Mouse (Mus musculus) MEL-GATA-1-ER (cell line): ENCODE results near the gene Fcgr3.
"Not testable (repeated sequence)": the region's sequence is repeated elsewhere in the genome, so short reads cannot be mapped to it uniquely, and the experiment has no call there.

ENCODE experiments used
- DNase-seq: peaks from one replicate; pipeline ENCODE4 v3.0.0-alpha.2; 2012; ENCODE audit warnings: low read depth; ENCODE audit errors: extremely low read depth

Fcgr3 gene

DNA sequence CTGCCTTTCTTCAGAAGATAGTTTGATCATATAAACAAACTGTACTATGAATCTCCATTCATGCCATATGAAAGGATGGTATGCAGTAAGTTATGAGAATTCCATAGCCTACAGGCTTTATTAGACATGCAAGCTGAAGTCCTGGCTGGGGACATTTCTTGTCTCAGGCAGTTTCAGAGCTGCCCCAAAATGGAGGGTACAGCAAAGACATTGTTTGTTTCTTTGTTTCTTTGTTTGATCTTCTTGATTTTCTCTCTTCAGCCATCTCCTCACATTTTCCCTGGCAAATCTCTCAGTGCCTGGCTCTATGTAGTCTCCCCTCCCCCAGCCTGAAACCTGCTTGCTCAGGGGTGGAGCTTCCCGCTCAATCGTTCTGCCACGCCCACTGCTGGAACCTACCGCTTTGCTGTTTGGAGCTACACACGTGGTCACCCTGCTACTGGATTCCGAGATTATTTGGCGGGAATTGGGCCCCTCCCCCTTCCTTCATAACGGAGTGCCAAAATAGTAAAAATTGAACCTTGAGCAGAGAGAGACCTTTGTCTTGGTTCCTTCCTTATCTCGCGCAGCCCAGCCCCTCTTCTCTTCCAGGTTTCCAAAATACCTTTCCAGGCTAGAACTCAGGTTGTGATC is 23.6 kb upstream of the Fcgr3 start:
- peak; percentile 39 for DNase-seq

DNA sequence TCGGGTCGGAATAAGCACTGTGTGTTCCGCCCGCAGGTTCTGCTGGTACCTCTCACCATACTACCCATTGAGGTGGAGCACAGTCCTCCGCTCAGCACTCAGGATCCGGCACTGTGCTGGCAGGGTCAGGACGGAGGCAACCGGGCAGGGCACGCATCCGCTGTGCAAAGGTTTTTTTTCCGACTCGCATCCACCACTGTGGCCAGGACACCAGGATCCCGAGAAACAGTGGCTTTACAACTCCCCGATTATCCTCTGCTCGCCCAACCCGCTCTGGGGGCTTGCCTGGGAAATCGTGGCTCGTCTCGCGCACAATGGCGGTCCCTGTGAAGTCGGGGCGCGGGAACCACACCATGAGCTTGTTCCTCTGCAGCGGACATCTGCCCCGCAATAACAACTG is 21.0 kb upstream of the Fcgr3 start:
- DNase-seq: no peak

DNA sequence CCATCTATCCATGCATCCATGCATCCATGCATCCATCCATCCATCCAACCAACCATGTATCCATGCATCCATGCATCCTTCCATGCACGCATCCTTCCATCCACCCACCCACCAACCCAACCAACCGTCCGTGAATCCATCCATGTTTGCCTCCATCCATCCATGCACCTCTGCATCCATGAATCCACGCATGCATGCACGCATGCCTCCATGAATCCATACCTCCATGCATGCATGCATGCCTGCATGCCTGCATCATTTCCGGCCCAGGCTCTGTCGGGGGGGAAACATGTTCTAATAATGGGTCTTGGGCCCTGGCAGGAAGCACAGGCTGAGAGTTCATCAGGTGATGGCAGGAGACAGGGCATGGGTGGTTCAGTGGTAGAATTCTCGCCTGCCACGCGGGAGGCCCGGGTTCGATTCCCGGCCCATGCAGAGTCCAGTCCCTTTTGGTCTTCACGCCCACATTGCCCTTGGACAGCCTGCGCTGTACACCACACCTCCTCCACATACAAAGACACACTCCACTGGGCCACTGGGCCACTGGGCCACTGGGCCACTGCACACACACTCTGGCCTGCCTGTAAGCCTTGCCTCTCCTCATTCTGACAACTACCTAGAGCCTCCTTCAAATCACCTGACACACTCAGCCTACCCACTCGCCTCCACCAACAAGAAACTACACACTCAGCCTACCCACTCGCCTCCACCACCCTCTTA is 16.9 kb upstream of the Fcgr3 start:
- not testable (repeated sequence) for DNase-seq

DNA sequence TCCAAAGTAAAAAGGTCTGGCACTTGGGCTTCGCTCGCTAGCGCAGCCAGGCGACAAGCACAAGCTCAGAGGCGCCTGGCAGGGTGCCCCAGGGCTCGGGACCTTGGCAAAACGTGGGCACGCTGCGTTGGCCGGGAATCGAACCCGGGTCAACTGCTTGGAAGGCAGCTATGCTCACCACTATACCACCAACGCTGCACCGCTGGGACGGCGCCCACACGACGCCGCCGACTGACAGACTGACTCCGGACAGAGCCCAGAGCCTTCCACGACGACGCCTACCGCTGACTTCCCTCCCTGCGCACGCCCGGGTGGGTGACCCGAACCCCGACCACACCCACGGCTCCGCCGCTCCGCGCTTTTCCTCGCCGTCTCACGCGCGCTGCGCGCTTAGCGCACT is 15.1 kb upstream of the Fcgr3 start:
- DNase-seq: not testable (repeated sequence)

DNA sequence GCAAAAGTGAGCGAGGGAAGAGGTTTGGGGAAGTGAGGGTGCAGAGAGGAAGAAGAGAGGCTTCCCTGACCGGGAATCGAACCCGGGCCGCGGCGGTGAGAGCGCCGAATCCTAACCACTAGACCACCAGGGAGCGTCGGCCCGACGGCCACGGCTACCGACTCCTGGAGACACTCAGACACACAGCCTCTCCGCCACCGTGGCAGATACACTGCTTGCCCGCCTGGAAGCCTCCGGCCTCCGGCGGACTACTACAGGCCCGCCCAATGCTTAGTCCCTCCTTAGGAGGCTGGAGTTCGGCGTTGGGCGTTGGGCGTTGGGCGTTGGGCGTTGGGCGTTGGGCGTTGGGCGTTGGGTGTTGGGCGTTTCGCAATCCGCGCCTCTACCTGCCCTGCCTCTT is 14.6 kb upstream of the Fcgr3 start:
- DNase-seq: not testable (repeated sequence)

DNA sequence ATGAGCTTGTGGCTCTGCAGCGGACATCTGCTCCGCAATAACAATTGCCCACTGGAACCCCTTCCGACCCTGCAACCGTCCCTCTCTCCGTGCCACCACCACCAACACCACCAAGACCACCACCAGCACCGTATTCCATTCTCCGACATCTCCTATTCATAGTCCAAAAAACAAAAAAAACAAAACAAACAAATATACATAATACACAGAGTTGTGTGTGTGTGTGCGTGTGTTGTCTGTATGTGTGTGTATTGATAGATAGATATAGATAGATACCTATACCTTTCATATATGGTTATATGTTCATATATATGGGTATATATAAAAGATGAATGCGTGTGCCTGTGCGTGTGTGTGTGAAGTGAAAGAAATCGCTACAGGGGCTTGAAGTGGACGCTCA is 13.7 kb upstream of the Fcgr3 start:
- DNase-seq: not testable (repeated sequence)

DNA sequence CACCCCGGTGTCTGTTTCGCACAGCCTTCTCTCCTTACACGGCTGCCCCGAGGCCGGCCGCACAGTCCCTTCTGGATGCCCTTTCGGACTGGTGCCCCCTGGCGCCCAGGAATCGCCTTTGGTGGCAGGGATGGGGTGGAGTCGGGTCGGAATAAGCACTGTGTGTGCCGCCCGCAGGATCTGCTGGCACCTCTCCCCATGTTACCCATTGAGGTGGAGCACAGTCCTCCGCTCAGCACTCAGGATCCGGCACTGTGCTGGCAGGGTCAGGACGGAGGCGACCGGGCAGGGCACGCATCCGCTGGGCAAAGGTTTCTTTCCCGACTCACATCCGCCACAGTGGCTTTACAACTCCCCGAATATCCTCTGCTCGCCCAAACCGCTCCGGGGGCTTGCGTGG is 13.2 kb upstream of the Fcgr3 start:
- DNase-seq: not testable (repeated sequence)

DNA sequence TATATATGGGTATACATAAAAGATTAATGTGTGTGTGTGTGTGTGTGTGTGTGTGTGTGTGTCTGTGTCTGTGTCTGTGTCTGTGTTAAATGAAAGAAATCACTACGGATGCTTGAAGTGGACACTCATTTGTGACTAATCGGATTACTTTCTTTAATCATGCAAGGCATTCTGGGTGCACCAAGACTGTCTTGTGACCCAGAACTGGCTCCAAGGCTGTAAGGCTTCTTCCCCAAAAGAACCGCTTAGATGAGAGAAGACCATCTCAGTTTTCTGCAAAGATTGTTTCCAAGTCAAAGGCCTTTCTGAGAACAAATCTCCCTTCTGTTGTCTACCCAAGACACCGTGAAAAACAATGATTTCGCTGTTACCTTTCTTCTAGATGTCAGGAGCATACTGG is 12.5 kb upstream of the Fcgr3 start:
- DNase-seq: not testable (repeated sequence)

DNA sequence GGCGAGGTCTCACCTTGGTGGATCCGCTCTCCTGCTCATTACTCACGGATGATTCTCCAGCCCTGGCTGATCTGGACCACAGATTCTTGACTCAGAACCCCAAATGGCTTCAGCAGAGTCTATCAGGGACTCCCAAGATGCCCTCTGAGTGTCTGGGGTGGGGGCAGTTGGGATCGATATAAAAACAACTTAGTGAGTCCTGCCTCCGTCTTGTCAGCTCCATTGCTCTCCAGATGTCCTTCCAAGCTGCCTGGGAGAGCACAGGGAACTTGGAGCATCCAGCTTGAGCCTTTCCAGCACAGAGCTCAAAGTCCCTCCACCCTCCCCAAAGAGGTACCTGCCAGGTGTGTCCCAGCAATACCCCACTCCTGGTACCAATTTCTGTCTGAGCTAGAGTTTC is 11.4 kb upstream of the Fcgr3 start:
- DNase-seq: not testable (repeated sequence)

DNA sequence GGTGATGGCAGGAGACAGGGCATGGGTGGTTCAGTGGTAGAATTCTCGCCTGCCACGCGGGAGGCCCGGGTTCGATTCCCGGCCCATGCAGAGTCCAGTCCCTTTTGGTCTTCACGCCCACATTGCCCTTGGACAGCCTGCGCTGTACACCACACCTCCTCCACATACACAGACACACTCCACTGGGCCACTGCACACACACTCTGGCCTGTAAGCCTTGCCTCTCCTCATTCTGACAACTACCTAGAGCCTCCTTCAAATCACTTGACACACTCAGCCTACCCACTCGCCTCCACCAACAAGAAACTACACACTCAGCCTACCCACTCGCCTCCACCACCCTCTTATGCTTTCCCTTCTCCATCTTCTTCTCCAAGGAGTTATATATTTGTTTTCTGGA is 9.5 kb upstream of the Fcgr3 start:
- DNase-seq: peak; percentile 88

DNA sequence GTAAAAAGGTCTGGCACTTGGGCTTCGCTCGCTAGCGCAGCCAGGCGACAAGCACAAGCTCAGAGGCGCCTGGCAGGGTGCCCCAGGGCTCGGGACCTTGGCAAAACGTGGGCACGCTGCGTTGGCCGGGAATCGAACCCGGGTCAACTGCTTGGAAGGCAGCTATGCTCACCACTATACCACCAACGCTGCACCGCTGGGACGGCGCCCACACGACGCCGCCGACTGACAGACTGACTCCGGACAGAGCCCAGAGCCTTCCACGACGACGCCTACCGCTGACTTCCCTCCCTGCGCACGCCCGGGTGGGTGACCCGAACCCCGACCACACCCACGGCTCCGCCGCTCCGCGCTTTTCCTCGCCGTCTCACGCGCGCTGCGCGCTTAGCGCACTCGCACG is 7.5 kb upstream of the Fcgr3 start:
- DNase-seq: not testable (repeated sequence)

DNA sequence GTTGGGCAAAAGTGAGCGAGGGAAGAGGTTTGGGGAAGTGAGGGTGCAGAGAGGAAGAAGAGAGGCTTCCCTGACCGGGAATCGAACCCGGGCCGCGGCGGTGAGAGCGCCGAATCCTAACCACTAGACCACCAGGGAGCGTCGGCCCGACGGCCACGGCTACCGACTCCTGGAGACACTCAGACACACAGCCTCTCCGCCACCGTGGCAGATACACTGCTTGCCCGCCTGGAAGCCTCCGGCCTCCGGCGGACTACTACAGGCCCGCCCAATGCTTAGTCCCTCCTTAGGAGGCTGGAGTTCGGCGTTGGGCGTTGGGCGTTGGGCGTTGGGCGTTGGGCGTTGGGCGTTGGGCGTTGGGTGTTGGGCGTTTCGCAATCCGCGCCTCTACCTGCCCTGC is 7.0 kb upstream of the Fcgr3 start:
- not testable (repeated sequence) for DNase-seq

DNA sequence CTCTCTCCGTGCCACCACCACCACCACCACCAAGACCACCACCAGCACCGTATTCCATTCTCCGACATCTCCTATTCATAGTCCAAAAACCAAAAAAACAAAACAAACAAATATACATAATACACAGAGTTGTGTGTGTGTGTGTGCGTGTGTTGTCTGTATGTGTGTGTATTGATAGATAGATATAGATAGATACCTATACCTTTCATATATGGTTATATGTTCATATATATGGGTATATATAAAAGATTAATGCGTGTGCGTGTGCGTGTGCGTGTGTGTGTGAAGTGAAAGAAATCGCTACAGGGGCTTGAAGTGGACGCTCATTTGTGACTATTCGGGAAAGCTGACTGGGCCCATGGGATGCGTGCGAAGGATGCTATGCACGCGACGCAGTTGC is 6.1 kb upstream of the Fcgr3 start:
- not testable (repeated sequence) for DNase-seq

DNA sequence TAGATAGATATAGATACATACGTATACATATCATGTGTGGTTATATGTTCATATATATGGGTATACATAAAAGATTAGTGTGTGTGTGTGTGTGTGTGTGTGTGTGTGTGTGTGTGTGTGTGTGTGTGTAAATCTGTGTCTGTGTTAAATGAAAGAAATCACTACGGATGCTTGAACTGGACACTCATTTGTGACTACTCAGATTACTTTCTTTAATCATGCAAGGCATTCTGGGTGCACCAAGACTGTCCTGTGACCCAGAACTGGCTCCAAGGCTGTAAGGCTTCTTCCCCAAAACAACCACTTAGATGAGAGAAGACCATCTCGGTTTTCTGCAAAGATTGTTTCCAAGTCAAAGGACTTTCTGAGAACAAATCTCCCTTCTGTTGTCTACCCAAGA is 4.8 kb upstream of the Fcgr3 start:
- DNase-seq: not testable (repeated sequence)

DNA sequence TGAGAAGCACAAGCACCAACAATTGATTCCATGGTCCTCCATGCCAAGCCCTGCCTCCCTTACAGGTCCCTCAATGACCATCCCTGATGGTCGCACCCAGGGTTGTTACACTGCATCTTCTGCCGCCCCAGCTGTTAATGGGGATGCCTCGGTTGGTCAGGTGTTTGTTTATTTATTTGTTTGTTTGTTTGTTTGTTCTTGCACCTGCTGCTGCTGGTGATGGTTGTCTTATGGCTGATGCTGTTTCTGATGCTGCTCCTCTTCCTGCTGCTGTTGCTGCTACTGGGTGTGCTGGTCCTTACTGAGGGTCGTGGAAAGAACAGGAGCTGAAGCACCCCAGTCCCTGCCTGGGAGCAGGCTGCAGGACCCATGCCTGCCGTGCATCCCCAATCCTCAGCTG is 3.2 kb upstream of the Fcgr3 start:
- not testable (repeated sequence) for DNase-seq

DNA sequence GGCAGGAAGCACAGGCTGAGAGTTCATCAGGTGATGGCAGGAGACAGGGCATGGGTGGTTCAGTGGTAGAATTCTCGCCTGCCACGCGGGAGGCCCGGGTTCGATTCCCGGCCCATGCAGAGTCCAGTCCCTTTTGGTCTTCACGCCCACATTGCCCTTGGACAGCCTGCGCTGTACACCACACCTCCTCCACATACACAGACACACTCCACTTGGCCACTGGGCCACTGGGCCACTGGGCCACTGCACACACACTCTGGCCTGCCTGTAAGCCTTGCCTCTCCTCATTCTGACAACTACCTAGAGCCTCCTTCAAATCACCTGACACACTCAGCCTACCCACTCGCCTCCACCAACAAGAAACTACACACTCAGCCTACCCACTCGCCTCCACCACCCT is 1.8 kb upstream of the Fcgr3 start:
- not testable (repeated sequence) for DNase-seq

DNA sequence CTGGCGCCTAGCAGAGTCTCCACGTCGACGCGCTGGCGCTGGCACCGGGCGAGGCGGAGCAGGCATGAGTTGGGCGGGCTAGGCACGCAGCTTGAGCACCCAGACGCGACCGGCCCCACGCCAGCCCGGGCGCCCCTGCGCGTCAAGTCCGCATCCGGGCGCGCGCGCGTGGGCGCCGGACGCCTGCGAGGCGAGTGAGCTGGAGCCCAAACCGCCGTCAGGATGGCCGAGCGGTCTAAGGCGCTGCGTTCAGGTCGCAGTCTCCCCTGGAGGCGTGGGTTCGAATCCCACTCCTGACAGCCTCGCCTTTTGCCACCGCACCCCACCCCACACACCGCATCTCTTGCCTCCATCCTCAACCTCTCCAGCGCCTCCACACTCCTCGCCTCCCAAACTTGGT is 1.0 kb upstream of the Fcgr3 start:
- not testable (repeated sequence) for DNase-seq

DNA sequence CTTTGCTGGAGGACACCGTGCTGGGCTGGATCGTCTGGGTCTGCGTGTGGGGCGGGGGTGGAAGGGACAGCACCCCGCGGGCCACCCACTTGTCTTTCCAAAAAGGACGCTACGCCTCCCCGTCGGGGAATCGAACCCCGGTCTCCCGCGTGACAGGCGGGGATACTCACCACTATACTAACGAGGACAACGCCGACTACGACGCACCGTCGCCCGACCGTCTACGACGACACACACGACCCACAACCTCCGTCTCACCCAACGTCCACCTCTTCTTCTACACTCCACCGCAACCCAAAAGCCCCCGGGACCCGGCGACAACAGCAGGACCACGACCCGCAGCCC is 480 bp upstream of the Fcgr3 start:
- not testable (repeated sequence) for DNase-seq

DNA sequence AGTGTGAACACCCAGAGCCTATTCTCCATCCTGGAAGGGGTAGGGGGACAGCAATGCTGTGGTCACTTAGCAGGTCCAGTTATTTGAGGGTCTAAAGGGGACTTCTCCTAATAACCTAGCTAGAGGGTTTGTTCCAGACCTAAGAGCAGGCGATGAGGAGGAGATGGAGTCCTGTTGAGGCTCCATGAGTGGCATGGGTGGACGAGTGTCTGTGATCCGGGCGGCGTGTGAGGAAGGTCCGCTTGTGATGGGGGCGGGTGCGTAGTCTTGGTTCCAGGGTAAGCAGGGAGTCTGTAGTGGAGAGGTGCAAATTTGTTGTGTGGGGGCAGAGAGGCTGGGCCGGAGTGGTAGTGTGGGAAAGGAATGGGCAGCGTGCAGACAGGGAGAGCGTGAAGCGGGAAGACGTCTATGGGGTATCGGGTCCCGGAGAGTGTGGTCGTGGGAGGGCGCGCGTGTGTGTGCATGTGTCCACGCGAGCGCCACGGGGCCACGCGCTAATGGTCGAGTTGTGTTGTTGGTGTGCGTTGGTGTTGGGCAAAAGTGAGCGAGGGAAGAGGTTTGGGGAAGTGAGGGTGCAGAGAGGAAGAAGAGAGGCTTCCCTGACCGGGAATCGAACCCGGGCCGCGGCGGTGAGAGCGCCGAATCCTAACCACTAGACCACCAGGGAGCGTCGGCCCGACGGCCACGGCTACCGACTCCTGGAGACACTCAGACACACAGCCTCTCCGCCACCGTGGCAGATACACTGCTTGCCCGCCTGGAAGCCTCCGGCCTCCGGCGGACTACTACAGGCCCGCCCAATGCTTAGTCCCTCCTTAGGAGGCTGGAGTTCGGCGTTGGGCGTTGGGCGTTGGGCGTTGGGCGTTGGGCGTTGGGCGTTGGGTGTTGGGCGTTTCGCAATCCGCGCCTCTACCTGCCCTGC is 905 bp downstream of the Fcgr3 start:
- not testable (repeated sequence) for DNase-seq

DNA sequence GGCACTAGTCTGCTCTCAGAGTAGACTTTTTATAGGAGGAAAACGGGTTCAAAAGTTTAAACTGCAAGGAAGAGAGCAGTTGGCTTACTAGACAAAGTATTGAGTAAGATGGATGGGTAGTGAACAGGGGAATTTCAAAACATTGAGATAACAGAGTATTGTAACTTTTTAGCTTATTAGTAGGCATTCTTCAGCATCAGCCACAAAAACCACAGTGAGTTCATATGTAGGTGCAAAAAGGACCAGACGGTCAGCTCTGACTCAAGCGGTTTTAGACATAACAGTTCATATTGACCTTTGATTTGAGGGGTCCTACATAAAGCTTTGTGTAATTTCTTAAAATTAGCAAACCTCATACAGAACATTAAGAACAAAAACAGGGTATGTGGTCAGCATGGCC is 3.2 kb downstream of the Fcgr3 start:
- DNase-seq: no peak

DNA sequence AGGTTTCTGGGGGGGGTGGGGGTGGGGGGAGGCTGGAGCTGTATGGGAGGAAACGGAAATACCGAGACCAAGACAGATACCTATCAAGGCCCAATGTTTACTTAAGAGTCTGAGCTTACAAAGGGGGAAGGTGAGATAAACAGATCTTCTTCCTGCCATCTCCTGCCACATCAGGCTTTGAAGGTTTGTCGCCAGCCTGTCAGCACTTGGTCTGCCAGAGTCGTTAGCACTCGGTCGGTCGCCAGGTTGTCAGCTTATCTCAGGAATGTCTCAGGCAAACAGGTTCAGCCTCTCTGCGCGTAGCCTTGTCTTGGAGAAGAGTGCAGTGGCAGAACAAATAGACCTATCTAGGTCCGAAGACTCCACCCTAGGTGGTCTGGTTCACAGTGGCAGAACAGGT is 4.3 kb downstream of the Fcgr3 start:
- DNase-seq: no peak

DNA sequence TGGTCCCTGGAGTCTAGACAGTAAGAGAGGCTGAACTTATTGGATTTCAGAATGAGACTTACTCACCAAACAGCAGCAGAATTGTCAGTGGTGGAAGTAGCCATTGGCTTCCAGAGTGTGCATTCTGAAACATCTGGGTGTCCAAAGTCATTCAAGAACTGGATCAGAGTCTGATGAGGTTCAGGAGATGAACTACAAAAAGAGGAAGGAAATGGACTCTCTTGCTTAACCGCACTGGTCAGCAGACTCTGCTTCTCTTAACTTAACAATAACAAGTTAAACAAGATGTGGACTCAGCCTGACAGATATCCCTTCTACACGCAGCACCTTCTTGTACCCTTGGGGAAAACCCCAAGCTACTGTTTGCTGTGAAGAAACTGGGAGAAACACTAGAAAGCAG is 5.5 kb downstream of the Fcgr3 start:
- DNase-seq: no peak
